Mouse (Mus musculus): ENCODE measurements at regions not wholly inside any gene's neighbourhood (a gene's known extent, or its start where the extent isn't known, plus 50 kb on each side); places are given as distances from the start of the nearest gene placed in this dataset.

DNA sequence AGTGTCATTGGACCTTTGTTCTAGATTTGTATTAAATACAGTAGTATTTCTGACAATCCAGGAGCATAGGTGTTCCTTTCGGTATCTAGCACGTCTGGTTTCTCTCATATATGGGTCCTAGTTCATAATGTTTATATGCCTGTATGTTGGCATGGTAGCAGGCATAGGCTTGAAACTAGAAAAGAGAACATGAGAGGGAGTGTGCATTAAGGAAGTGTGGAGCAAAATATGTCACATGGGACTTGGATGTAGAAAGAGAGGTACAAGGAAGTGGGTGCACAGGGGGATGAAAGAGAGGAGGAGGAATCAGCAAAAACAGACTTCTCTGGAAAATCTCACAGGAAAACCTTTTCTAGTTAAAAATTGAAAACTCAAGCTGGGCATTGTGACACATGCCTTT, 176.2 kb upstream of the Trpm3 start:
- no peak for TF ChIP-seq CTCF (IDR thresholded peaks at IDR 0.05; ENCODE audit: low read depth)
- TF ChIP-seq EP300 (IDR thresholded peaks at IDR 0.05; ENCODE audit: low read depth), result no peak

Measured in liver, postnatal 0 days (tissue).